Mouse (Mus musculus) heart, adult 18-20 months (tissue): ENCODE data around the gene Use1. TPM values are rescaled to one million over a fixed set of nuclear protein-coding genes. Genes with fewer than 3 reads are reported as not detected.
"Not testable (repeated sequence)": the region's sequence is repeated elsewhere in the genome, so short reads cannot be mapped to it uniquely, and the experiment has no call there.

Experiments
- DNase-seq, 2 experiments: peaks; one replicate each; pipeline ENCODE4 v3.0.0; 2021 to 2022; ENCODE audit warnings: mixed read lengths in 1 of 2
- long read RNA-seq, 2 experiments: library from polyadenylated mRNA; stranded (forward); transcript quantifications; one replicate each; pipeline ENCODE4 v2.0.0; 2021
- total RNA-seq, 2 experiments: library from RNA; stranded (reverse); gene quantifications; 2 replicates each; pipeline ENCODE4 v1.2.3; 2021

Use1 gene
- 100 to 1,000 TPM; 163 to 174 TPM for total RNA-seq
- long read RNA-seq, experiment 1, partial matches to known transcripts: 3 of 5 reads
- long read RNA-seq, experiment 1, other reads (novel, unspliced or antisense): 2 of 5 reads
- long read RNA-seq, experiment 2, partial matches to known transcripts: 0 of 3 reads
- long read RNA-seq, experiment 2, other reads (novel, unspliced or antisense): 3 of 3 reads

GRCm38 (mm10) chr8:71366771-71367528 lies at the start of gene Use1:
Gene Use1 (plus strand): TSS chr8:71366848.
- DNase-seq: peak; percentile 94 to 97

- DNase-seq: not testable (repeated sequence)
Observed at GRCm38 (mm10) chr8:71318610-71319009, 48.0 kb upstream of the Use1 start.

GRCm38 (mm10) chr8:71319760-71320159 lies 46.9 kb upstream of the Use1 start:
- not testable (repeated sequence) for DNase-seq

- DNase-seq: no peak
Observed at GRCm38 (mm10) chr8:71322939-71323338, 43.7 kb upstream of the Use1 start.

GRCm38 (mm10) chr8:71324848-71325247 lies 41.8 kb upstream of the Use1 start:
- DNase-seq: peak; percentile 38 to 67

GRCm38 (mm10) chr8:71337834-71338233 lies 28.8 kb upstream of the Use1 start:
- DNase-seq: not testable (repeated sequence)

- DNase-seq: peak in 1 of 2 experiments; percentile 55
Observed at GRCm38 (mm10) chr8:71340625-71341024, 26.0 kb upstream of the Use1 start.

- no peak for DNase-seq
Observed at GRCm38 (mm10) chr8:71346581-71346980, 20.1 kb upstream of the Use1 start.

GRCm38 (mm10) chr8:71351117-71351516 lies 15.5 kb upstream of the Use1 start:
- no peak for DNase-seq

GRCm38 (mm10) chr8:71351520-71351919 lies 15.1 kb upstream of the Use1 start:
- no peak for DNase-seq

- DNase-seq: no peak
Observed at GRCm38 (mm10) chr8:71358026-71358425, 8.6 kb upstream of the Use1 start.

GRCm38 (mm10) chr8:71367529-71368176 lies 1.0 kb downstream of the Use1 start:
- DNase-seq: no peak

- no peak for DNase-seq
Observed at GRCm38 (mm10) chr8:71368366-71368765, 1.7 kb downstream of the Use1 start.

GRCm38 (mm10) chr8:71369040-71369718 lies 2.5 kb downstream of the Use1 start:
- no peak for DNase-seq

- DNase-seq: no peak
Observed at GRCm38 (mm10) chr8:71370711-71371235, 4.1 kb downstream of the Use1 start.

- peak; percentile 97 to 99 for DNase-seq
Observed at GRCm38 (mm10) chr8:71371236-71371848, 4.7 kb downstream of the Use1 start, which contains the start of gene Ocel1. Gene Ocel1 (plus strand): TSS chr8:71371298.

- no peak for DNase-seq
Observed at GRCm38 (mm10) chr8:71372427-71372826, 5.8 kb downstream of the Use1 start.

GRCm38 (mm10) chr8:71373000-71373399 lies 6.4 kb downstream of the Use1 start:
- no peak for DNase-seq

GRCm38 (mm10) chr8:71374616-71375206 lies 8.1 kb downstream of the Use1 start:
- peak; percentile 44 to 49 for DNase-seq

- peak; percentile 60 to 72 for DNase-seq
Observed at GRCm38 (mm10) chr8:71375581-71376422, 9.2 kb downstream of the Use1 start.
